Mouse (Mus musculus) kidney, postnatal 25 days (tissue): ENCODE results near the gene Tle2.

Source experiments
- DNase-seq, 2 experiments: peaks; one replicate each; pipeline ENCODE4 v3.0.0; 2021; ENCODE audit warnings: mixed read lengths in 2 of 2

Gene Tle2

DNA sequence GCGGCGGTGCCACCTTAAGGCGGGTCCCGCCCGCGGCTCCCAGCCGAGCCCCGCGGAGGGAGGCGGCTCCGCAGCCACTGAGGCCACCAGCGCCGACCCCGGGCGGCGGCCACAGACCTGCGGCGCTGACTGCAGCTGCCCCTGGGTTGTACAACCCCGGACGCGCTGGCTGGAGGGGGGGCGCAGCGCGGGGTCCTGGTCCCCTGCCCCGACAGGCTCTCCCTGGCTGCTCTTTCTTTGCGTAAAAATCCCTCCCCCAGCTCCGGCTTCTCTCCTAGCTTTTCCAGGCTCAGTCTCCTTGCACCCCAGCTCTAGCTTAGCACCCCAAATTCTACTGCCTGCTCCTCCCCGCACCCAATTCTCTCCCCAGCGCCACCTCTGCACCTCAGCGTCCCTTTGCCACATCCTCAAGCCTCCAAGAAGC is 859 bp downstream of the Tle2 start:
- DNase-seq, result peak; percentile 62 to 80

- DNase-seq, result peak; percentile 26 to 71
Measured at GRCm38 (mm10) chr10:81575695-81576094, 1.3 kb downstream of the Tle2 start.

- no peak for DNase-seq
Measured at GRCm38 (mm10) chr10:81579967-81580366, 5.6 kb downstream of the Tle2 start.

DNA sequence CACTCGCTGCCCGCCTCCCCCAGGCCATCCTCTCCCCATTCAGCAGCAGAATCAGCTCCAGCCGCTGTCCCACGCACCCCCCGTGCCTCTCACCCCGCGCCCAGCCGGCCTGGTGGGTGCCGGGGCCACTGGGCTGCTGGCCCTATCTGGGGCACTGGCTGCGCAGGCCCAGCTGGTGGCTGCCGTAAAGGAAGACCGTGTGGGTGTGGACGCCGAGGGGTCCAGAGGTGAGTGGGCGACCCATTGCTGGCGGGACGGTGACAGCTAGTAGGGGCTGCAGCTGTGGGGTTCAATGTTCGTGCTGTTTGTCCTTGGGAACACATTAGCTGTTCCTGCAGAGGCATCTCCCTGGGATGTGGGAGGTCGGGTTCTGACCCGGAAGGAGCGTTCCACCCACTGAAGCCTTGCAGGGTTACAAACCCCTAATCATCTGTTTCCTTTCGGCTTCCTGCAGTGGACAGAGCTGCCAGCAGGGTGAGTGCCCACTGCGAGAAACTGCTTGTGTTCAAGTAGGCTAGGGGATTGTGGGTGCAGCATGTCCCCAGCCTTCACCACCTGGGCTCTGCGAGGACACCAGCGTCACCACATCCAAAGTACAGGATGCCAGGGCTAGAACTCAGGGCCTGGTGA is 6.2 kb downstream of the Tle2 start:
- peak; percentile 38 to 68 for DNase-seq

DNA sequence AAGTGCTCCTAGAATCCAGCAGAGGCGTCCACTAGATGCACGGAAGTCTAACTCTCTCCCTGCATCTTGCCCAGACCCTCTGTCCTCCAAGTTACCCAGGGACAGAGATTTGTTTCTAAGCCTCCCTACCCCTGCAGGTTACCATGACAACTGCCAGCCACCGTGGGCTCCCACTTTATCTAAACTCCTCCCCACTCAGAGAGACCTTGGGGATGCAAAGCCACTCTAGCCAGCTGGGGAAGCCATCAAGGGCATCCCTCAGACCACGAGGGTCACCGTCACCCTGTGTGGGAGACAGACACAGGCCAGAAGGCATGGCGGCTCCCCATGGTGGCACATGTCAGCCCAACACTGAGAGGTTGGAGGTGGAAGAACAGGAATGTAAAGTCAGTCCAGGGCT is 9.0 kb downstream of the Tle2 start:
- no peak for DNase-seq

DNA sequence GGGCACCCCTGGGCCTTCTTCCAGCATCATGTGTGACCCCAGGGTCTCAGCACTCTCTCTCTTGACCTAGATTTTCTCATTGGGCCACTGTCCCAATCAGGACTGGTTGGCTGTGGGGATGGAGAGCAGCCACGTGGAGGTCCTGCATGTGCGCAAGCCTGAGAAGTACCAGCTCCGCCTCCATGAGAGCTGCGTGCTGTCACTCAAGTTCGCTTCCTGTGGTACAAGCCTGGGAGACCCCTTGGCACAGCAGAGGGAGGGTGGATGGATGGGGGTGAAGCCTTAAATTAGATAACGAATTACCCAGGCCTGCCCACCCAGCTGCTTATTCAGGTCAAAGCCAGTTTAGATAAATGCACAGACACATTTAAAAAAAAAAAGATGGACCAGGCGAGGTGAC is 14.4 kb downstream of the Tle2 start:
- DNase-seq, result no peak

GRCm38 (mm10) chr10:81591846-81592245 is 17.5 kb downstream of the Tle2 start:
- no peak for DNase-seq

GRCm38 (mm10) chr10:81592631-81593030 is 18.3 kb downstream of the Tle2 start:
- DNase-seq, result no peak

DNA sequence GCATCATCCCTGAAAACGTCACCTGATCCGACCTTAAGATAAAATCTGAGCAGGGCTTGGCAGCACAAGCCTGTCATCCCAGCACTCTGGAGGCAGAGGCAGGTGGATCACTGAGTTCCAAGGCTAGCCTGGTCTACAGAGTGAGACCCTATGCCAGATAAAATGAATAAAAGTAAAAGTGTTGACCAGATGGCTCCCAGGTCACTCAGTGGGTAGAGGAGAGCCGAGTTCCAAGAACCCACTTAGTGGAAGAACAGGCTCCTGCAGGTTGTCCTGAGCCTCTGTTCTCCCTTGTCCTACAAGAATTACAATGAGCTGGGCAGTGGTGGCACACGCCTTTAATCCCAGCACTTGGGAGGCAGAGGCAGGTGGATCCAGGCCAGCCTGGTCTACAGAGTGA is 18.9 kb downstream of the Tle2 start:
- no peak for DNase-seq

DNA sequence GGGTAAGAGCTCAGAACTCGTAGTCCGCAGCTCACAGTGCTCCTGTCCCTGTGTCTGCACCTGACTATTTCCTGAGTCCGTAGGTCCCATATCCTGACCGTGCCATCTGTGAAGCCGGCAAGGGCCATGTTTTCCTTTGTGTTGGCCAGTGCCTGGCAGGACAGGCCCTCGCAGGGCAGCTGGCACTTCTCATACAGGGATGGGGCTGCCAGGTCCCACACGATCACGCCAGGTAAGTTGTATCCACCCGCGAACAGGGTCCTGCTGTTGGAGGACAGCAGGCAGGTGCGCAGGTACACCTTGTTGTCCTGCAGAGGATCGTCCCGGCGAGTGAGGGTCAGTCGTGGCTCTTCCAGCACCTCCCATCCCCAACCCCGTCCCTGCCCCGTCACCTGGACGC is 19.6 kb downstream of the Tle2 start:
- DNase-seq, result no peak

- DNase-seq, result peak in 1 of 2 experiments; percentile 36
Measured at GRCm38 (mm10) chr10:81595599-81595998, 21.2 kb downstream of the Tle2 start.

DNA sequence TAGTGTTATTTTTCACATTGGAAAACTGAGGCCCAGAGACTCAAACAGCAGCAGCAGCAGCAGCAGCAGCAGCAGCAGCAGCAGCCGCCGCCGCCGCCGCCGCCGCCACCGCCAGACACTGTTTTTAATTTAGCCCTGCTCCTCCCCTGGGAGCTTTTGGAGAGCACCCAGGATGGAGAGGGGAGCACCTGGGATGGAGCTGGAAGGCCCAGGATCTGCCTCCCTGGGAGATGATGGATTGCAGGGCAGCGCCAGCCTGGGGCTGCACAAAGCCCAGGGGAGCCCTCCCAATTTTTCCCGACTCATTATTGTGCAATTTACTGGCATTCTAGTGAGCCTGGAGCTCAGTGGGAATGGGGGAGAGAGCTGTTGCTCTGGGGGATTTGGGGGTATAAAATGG is 22.2 kb downstream of the Tle2 start:
- DNase-seq, result peak in 1 of 2 experiments; percentile 40

DNA sequence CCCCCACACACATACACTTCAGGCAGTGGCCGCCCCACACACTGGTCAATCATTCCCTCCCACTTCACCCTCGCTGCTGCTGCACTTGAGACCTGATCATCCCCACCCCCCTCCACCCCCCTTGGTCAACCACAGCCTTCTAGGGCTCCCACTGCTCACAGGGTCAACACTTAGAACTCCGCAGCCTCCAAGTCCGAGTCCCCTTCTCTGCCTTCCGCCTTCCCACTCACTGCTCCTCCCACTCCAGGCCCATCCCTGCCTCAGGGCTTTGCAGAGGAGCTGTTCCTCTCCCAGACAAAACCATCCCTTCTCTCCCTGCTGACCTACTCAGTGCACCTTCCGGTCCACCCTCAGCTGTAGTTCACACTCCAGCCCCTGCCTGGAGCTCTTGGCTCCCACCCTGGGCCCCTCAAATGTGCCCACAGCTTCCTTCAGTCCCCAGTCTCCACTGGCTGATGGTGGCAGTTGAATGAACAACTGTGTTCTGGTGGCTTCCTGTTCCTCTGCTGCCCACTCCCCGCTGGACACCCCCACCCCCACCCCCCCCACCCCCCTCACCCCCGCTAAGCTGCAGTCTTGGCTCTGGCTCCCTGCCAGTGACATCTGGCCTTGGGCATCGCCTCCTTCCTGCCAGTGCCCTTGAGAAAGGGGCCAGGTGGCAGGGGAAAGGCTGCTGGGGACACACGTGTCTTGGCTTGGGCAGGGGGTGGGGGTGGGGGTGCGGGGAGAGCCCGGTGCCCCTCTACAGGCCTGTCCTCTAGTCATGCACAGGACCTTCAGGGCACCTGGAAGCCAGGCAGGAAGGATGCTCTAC is 23.0 kb downstream of the Tle2 start:
- DNase-seq, result peak; percentile 32 to 68

DNA sequence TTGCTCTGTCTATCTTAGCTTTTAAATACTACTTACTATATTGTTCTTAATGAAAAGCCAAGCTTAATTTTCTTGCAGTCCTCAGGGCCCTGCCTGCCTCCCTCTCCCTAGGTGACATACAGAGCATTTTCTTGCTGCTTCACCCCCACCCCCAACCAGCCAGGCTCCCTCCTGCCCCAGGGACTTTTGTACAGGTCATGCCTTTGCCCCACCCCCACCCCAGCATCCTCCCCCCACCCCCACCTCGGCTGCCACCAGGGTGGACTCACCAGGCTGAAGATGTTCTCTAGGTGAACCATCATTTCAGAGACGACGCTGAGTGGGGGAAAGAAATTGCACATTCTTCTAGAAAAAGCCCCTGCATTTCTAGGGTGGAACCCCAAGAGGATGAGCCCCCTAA is 24.0 kb downstream of the Tle2 start:
- DNase-seq, result no peak

DNA sequence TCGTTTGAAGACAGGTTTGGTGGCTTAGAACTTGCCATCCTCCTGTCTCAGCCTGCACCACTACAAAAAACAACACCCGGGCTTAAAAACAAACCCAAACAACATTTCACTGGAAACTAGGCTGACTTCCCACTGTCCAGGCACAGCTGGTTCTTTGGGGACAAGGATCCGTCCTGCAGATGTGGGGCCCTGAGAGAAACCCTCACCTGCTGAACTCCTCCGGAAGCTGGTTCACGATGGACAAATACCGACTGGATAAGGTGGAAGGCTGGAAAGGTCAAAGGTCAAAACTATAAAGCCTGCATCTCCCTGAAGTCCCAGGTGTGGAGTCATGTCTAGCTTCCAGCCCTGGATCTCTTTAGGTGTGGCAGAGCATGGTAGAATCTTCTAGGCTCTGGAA is 24.5 kb downstream of the Tle2 start:
- no peak for DNase-seq

- no peak for DNase-seq
Measured at GRCm38 (mm10) chr10:81599630-81600029, 25.3 kb downstream of the Tle2 start.

GRCm38 (mm10) chr10:81600096-81600495 is 25.7 kb downstream of the Tle2 start:
- no peak for DNase-seq

DNA sequence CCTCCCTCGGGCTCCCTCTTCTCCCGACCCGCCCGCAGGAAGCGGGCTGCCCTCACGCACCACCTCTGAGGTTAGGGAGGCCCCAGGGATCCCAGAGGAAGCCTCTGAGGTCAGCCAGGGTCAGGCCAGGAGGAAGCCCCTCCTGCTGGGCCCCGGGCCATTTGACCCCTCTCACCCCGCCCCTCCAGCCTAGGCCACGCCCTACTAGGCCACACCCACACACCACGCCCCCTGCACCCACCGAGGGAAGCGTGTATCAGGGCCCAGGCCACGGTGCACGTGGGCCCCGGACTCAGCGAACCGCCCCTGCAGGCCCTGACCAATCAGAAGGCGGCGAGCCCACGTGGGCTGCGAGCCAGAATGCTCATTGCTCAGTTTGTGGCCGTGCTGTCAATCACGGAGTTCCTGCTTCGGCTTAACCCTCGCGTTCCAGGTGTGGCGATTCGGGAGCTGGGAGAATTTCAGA is 26.4 kb downstream of the Tle2 start, which contains the start of gene Tle6:
Tle6 (minus strand) TSS at position 336 of the 466 bp plus-strand sequence.
- DNase-seq, result peak; percentile 97 to 98

- no peak for DNase-seq
Measured at GRCm38 (mm10) chr10:81601396-81601905, 27.1 kb downstream of the Tle2 start.

DNA sequence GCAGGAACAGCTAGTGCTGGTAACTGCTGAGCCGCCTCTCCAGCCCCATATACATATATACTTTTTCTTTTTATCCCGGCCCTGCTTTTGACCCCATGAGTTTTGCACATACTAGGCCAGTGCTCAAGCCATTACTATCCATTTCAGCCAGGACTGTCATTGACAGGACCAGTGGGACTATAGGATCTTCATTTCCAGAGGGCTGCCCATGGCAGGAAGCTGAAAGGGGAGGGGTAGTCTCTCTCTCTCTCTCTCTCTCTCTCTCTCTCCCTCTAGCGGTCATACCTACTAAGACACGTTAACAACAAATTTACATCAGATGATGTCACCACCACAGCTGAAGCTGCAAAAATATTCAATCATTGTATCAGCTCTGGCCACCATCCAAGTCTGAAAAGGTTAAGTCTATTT is 28.4 kb downstream of the Tle2 start:
- peak; percentile 7 to 52 for DNase-seq

DNA sequence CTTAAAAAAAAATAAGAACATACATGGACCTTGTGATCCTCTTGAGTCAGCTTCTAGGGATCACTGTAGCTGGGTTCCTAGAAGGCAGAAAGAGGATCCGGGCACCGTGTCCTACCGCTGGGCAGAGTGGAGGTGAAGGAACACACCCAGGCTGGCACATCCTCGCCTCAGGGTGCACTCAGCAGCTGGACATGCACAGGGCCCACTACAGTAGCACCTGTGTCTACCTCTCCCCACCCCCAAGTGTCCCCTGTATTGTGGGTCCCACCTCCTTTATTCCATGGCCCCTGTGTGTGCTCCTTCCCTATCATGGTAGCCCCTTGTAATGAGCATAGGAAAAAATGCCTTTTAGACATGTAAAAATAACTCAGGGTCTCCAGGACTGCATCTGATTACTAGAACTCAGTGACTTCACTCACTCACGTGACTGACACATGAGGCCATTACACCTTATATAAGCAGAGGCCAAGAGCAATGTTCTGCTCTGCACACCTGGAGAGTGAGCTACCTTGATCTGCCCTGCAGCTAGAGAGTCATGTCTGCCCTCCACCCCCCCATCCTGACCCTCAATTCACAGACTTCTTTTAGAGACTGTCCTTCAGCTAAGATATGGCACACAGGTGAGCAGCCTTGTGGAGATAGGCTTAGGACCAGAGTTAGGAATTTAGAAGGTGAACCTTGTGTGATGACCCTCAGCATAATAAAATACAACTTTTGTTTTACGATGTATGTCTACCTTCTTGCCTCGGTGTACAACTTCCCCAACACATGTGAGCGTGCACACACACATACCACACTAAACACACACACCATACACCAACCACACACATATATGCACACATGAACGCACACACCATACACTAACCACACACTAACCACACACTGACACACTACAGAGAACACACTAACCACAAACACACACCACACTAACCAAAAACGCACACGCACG is 29.9 kb downstream of the Tle2 start:
- peak in 1 of 2 experiments; percentile 45 for DNase-seq

GRCm38 (mm10) chr10:81604968-81605665 is 30.8 kb downstream of the Tle2 start:
- peak; percentile 90 for DNase-seq
